Mouse (Mus musculus) left cerebral cortex, adult 9 months (tissue): ENCODE data around the gene Pon2.
"Not testable (repeated sequence)": the region's sequence is repeated elsewhere in the genome, so short reads cannot be mapped to it uniquely, and the experiment has no call there.

ENCODE experiments used
- DNase-seq, 2 experiments: peaks; one replicate each; pipeline ENCODE4 v3.0.0; 2022; ENCODE audit warnings: low spot score in 2 of 2

The Pon2 gene

GRCm38 (mm10) chr6:5298092-5298554 lies at the start of gene Pon2:
Pon2 (minus strand) TSS chr6:5298455.
- peak in 1 of 2 experiments; percentile 18 for DNase-seq

GRCm38 (mm10) chr6:5344255-5344654 lies 46.0 kb upstream of the Pon2 start:
- DNase-seq, result no peak

GRCm38 (mm10) chr6:5339283-5339682 lies 41.0 kb upstream of the Pon2 start:
- DNase-seq, result not testable (repeated sequence)

- not testable (repeated sequence) for DNase-seq
Measured at GRCm38 (mm10) chr6:5338781-5339180, 40.5 kb upstream of the Pon2 start.

GRCm38 (mm10) chr6:5336016-5336415 lies 37.8 kb upstream of the Pon2 start:
- DNase-seq, result not testable (repeated sequence)

GRCm38 (mm10) chr6:5334021-5334420 lies 35.8 kb upstream of the Pon2 start:
- no peak for DNase-seq

GRCm38 (mm10) chr6:5332560-5333150 lies 34.4 kb upstream of the Pon2 start:
- peak; percentile 2 to 60 for DNase-seq

GRCm38 (mm10) chr6:5325122-5325521 lies 26.9 kb upstream of the Pon2 start:
- DNase-seq, result no peak

- DNase-seq, result not testable (repeated sequence)
Measured at GRCm38 (mm10) chr6:5324101-5324500, 25.8 kb upstream of the Pon2 start.

GRCm38 (mm10) chr6:5316630-5317029 lies 18.4 kb upstream of the Pon2 start:
- DNase-seq, result no peak

GRCm38 (mm10) chr6:5315053-5315759 lies 17.0 kb upstream of the Pon2 start:
- DNase-seq, result no peak

- DNase-seq, result no peak
Measured at GRCm38 (mm10) chr6:5313951-5314590, 15.8 kb upstream of the Pon2 start.

- DNase-seq, result no peak
Measured at GRCm38 (mm10) chr6:5310491-5310890, 12.2 kb upstream of the Pon2 start.

- DNase-seq, result peak in 1 of 2 experiments; percentile 52
Measured at GRCm38 (mm10) chr6:5309595-5310197, 11.4 kb upstream of the Pon2 start.

- DNase-seq, result no peak
Measured at GRCm38 (mm10) chr6:5305926-5306325, 7.7 kb upstream of the Pon2 start.

- no peak for DNase-seq
Measured at GRCm38 (mm10) chr6:5304956-5305355, 6.7 kb upstream of the Pon2 start.

GRCm38 (mm10) chr6:5300629-5301028 lies 2.4 kb upstream of the Pon2 start:
- no peak for DNase-seq

GRCm38 (mm10) chr6:5299561-5299960 lies 1.3 kb upstream of the Pon2 start:
- DNase-seq, result no peak

GRCm38 (mm10) chr6:5297321-5298091 lies 749 bp downstream of the Pon2 start:
- peak in 1 of 2 experiments; percentile 25 for DNase-seq

GRCm38 (mm10) chr6:5296067-5296466 lies 2.2 kb downstream of the Pon2 start:
- no peak for DNase-seq

- DNase-seq, result no peak
Measured at GRCm38 (mm10) chr6:5294659-5295449, 3.4 kb downstream of the Pon2 start.
